ENCODE assay signal across 15 mouse cellular contexts in genomic region chr5:46960749-46961148, GRCm38 (mm10).
A peak's percentile ranks its signal among the peaks of the same experiment; 100 is the strongest.
DNase-seq lines count a peak whose midpoint lies in the region; ATAC-seq and TF ChIP-seq lines count a peak whose summit lies in the region.
"Had no signal": no experiment of that assay in that cellular context is flagged by ENCODE, and none has a peak within 500 bp of the region (broad histone marks: within the 10 kb centered on the region; RNA-seq: fewer than 3 reads in every experiment).

No protein-coding gene starts in this region.

- TF ChIP-seq POLR2A in kidney, adult 2 months (IDR thresholded peaks at IDR 0.05; ENCODE audit: low read depth, low read length), result no peak

- 69% methylated on average over 2 of the region's 2 CpGs for WGBS in kidney, adult 2 months
- WGBS in lung, embryonic 15.5 days, result 49% methylated on average over 2 of the region's 2 CpGs
- WGBS in liver, embryonic 12.5 days (ENCODE audit: insufficient replicate concordance), result 69% methylated on average over 2 of the region's 2 CpGs

- H3K36me3 ChIP-seq in kidney, adult 2 months (ENCODE audit: control insufficient read depth, insufficient read depth, low read length), result no peaks in the 10 kb centered on the region
- H3K36me3 ChIP-seq in lung, embryonic 15.5 days, result no peaks in the 10 kb centered on the region
- no peaks in the 10 kb centered on the region for H3K36me3 ChIP-seq in liver, embryonic 12.5 days
- H3K36me3 ChIP-seq: midbrain, embryonic 10.5 days had no signal

- H3K4me2 ChIP-seq in lung, embryonic 15.5 days, result no peak overlapping the region
- no peak overlapping the region for H3K4me2 ChIP-seq in liver, embryonic 12.5 days
- H3K4me2 ChIP-seq: heart, embryonic 11.5 days had no signal

- H3K27me3 ChIP-seq in kidney, adult 2 months (replicated peaks; ENCODE audit: control insufficient read depth, insufficient read depth, low read length), result no peaks in the 10 kb centered on the region
- no peaks in the 10 kb centered on the region for H3K27me3 ChIP-seq in lung, embryonic 15.5 days
- H3K27me3 ChIP-seq in liver, embryonic 12.5 days (replicated peaks), result no peaks in the 10 kb centered on the region
- H3K27me3 ChIP-seq: CH12.LX, Patski had no signal

- H3K9me3 ChIP-seq in lung, embryonic 15.5 days, result no peaks in the 10 kb centered on the region
- H3K9me3 ChIP-seq in liver, embryonic 12.5 days (replicated peaks), result no peaks in the 10 kb centered on the region
- H3K9me3 ChIP-seq: midbrain, embryonic 10.5 days had no signal

- H3K4me1 ChIP-seq in kidney, adult 2 months (ENCODE audit: control insufficient read depth, insufficient read depth, low read length), result no peaks in the 10 kb centered on the region
- no peaks in the 10 kb centered on the region for H3K4me1 ChIP-seq in lung, embryonic 15.5 days
- H3K4me1 ChIP-seq in liver, embryonic 12.5 days, result no peaks in the 10 kb centered on the region
- H3K4me1 ChIP-seq: midbrain, embryonic 10.5 days had no signal

- TF ChIP-seq CTCF in kidney, adult 2 months (conservative IDR thresholded peaks at IDR 0.05; ENCODE audit: insufficient read depth, insufficient read length, low read depth, low read length), result no peak

- H3K4me3 ChIP-seq in kidney, adult 2 months (ENCODE audit: insufficient read depth, low read depth, low read length), result no peak overlapping the region
- no peak overlapping the region for H3K4me3 ChIP-seq in lung, embryonic 15.5 days
- no peak overlapping the region for H3K4me3 ChIP-seq in liver, embryonic 12.5 days
- H3K4me3 ChIP-seq: midbrain, embryonic 10.5 days had no signal

- ATAC-seq in lung, embryonic 15.5 days (ENCODE audit: borderline replicate concordance, extremely low read depth, low FRiP score, low TSS enrichment), result peak; percentile 90
- ATAC-seq in liver, embryonic 12.5 days, result no peak
- ATAC-seq: hindbrain, embryonic 16.5 days; Patski had no signal

- no peak overlapping the region for H3K9ac ChIP-seq in lung, embryonic 15.5 days
- no peak overlapping the region for H3K9ac ChIP-seq in liver, embryonic 12.5 days
- H3K9ac ChIP-seq: liver, embryonic 14.5 days had no signal

- H3K27ac ChIP-seq in kidney, adult 2 months (ENCODE audit: insufficient read depth, low read depth, low read length), result no peak overlapping the region
- no peak overlapping the region for H3K27ac ChIP-seq in lung, embryonic 15.5 days
- H3K27ac ChIP-seq in liver, embryonic 12.5 days, result no peak overlapping the region
- H3K27ac ChIP-seq: liver, embryonic 14.5 days; midbrain, embryonic 10.5 days had no signal

- peak; percentile 15 for DNase-seq in kidney, adult 2 months
- DNase-seq in kidney, adult 18-20 months, result no peak
- DNase-seq in right cerebral cortex, postnatal 10 days (ENCODE audit: low spot score in 2 of 2), result peak; percentile 17 to 20
- no peak for DNase-seq in right cerebral cortex, postnatal 25 days
- DNase-seq in urinary bladder, postnatal 36 days (ENCODE audit: low spot score in 2 of 2), result no peak
- DNase-seq: cerebellum, adult 2 months; embryo, embryonic 11 days had no signal

Comparison
In these comparisons a context has a peak if more than half of its experiments do, and no peak if none do; other contexts are left out.
1. DNase-seq: peak in kidney, adult 2 months (single experiment) and right cerebral cortex, postnatal 10 days (2 of 2); none in kidney, adult 18-20 months (single experiment), right cerebral cortex, postnatal 25 days (single experiment) and urinary bladder, postnatal 36 days (0 of 2).